Mouse (Mus musculus): ENCODE data around the gene Rimbp3.
"Not testable (repeated sequence)": the region's sequence is repeated elsewhere in the genome, so short reads cannot be mapped to it uniquely, and the experiment has no call there.

Gene Rimbp3

GRCm38 (mm10) chr16:17208389-17209361 is at the start of gene Rimbp3:
Gene Rimbp3, plus strand, starts transcription at chr16:17208603.
- peak; percentile 94 for DNase-seq (ENCODE audit: low read depth, low spot score)

GRCm38 (mm10) chr16:17165478-17165877 is 42.9 kb upstream of the Rimbp3 start:
- not testable (repeated sequence) for DNase-seq (ENCODE audit: low read depth, low spot score)

GRCm38 (mm10) chr16:17167179-17167578 is 41.2 kb upstream of the Rimbp3 start:
- no peak for DNase-seq (ENCODE audit: low read depth, low spot score)

GRCm38 (mm10) chr16:17168049-17168448 is 40.4 kb upstream of the Rimbp3 start:
- DNase-seq (ENCODE audit: low read depth, low spot score): no peak

- no peak for DNase-seq (ENCODE audit: low read depth, low spot score)
Observed at GRCm38 (mm10) chr16:17175765-17176164, 32.6 kb upstream of the Rimbp3 start.

GRCm38 (mm10) chr16:17177623-17178170 is 30.7 kb upstream of the Rimbp3 start:
- no peak for DNase-seq (ENCODE audit: low read depth, low spot score)

- DNase-seq (ENCODE audit: low read depth, low spot score): no peak
Observed at GRCm38 (mm10) chr16:17179706-17180105, 28.7 kb upstream of the Rimbp3 start.

- DNase-seq (ENCODE audit: low read depth, low spot score): no peak
Observed at GRCm38 (mm10) chr16:17181382-17181781, 27.0 kb upstream of the Rimbp3 start.

GRCm38 (mm10) chr16:17182136-17182535 is 26.3 kb upstream of the Rimbp3 start:
- no peak for DNase-seq (ENCODE audit: low read depth, low spot score)

- DNase-seq (ENCODE audit: low read depth, low spot score): no peak
Observed at GRCm38 (mm10) chr16:17183003-17183402, 25.4 kb upstream of the Rimbp3 start.

- no peak for DNase-seq (ENCODE audit: low read depth, low spot score)
Observed at GRCm38 (mm10) chr16:17185475-17185874, 22.9 kb upstream of the Rimbp3 start.

GRCm38 (mm10) chr16:17193823-17194222 is 14.6 kb upstream of the Rimbp3 start:
- DNase-seq (ENCODE audit: low read depth, low spot score): no peak

- DNase-seq (ENCODE audit: low read depth, low spot score): no peak
Observed at GRCm38 (mm10) chr16:17200121-17200952, 8.1 kb upstream of the Rimbp3 start.

- DNase-seq (ENCODE audit: low read depth, low spot score): peak; percentile 81
Observed at GRCm38 (mm10) chr16:17200953-17201707, 7.3 kb upstream of the Rimbp3 start.

GRCm38 (mm10) chr16:17201977-17202376 is 6.4 kb upstream of the Rimbp3 start:
- no peak for DNase-seq (ENCODE audit: low read depth, low spot score)

GRCm38 (mm10) chr16:17202549-17202948 is 5.9 kb upstream of the Rimbp3 start, which contains the start of gene Ube2l3:
Gene Ube2l3, minus strand, starts transcription at chr16:17202649.
- no peak for DNase-seq (ENCODE audit: low read depth, low spot score)

GRCm38 (mm10) chr16:17204990-17205389 is 3.4 kb upstream of the Rimbp3 start:
- DNase-seq (ENCODE audit: low read depth, low spot score): no peak

- no peak for DNase-seq (ENCODE audit: low read depth, low spot score)
Observed at GRCm38 (mm10) chr16:17209404-17209960, 1.1 kb downstream of the Rimbp3 start.

GRCm38 (mm10) chr16:17209981-17210838 is 1.8 kb downstream of the Rimbp3 start:
- DNase-seq (ENCODE audit: low read depth, low spot score): peak; percentile 89

All from forelimb bud, embryonic 11.5 days (tissue).